Mouse (Mus musculus) intestine, embryonic 15.5 days (tissue): Measurements from ENCODE around the gene Fuz. TPM values are rescaled to one million over a fixed set of nuclear protein-coding genes. Genes with fewer than 3 reads are reported as not detected.
"Not testable (repeated sequence)": the region's sequence is repeated elsewhere in the genome, so short reads cannot be mapped to it uniquely, and the experiment has no call there.

ENCODE experiments used
- ATAC-seq: fragments of 200-750 bp; cut with Nextera tagmentation; 2 replicates; pipeline ENCODE4 v1.8.0; 2017; ENCODE audit warnings: moderate TSS enrichment, moderate library complexity
- H3K27ac ChIP-seq: fragments of 300-500 bp; sonication (generic); 2 replicates; pipeline ENCODE4 v1.5.1; 2015; ENCODE audit warnings: mild to moderate bottlenecking, inconsistent platforms
- H3K27me3 ChIP-seq: fragments of 300-500 bp; sonication (generic); replicated peaks from 2 replicates; pipeline ENCODE4 v1.6.1; 2015; ENCODE audit warnings: inconsistent platforms
- H3K36me3 ChIP-seq: fragments of 300-500 bp; sonication (generic); 2 replicates; pipeline ENCODE4 v1.6.1; 2015; ENCODE audit warnings: inconsistent platforms
- H3K4me1 ChIP-seq: fragments of 300-500 bp; sonication (generic); replicated peaks from 2 replicates; pipeline ENCODE4 v1.6.1; 2015; ENCODE audit warnings: inconsistent platforms
- H3K4me2 ChIP-seq: fragments of 300-500 bp; sonication (generic); replicated peaks from 2 replicates; pipeline ENCODE4 v1.6.1; 2015; ENCODE audit warnings: mild to moderate bottlenecking, inconsistent platforms
- H3K4me3 ChIP-seq: fragments of 300-500 bp; sonication (generic); replicated peaks from 2 replicates; pipeline ENCODE4 v1.5.1; 2015; ENCODE audit warnings: inconsistent platforms
- H3K9ac ChIP-seq: fragments of 300-500 bp; sonication (generic); 2 replicates; pipeline ENCODE4 v1.6.1; 2015; ENCODE audit warnings: inconsistent platforms
- H3K9me3 ChIP-seq: fragments of 300-500 bp; sonication (generic); 2 replicates; pipeline ENCODE4 v1.6.1; 2016; ENCODE audit warnings: inconsistent platforms
- WGBS: fragments of 180-500 bp; shearing (Covaris S2); methylation state at CpG from one replicate; pipeline ENCODE4 v1.1.7; 2015; 5-methylcytosine and 5-hydroxymethylcytosine counted together
- polyA plus RNA-seq: library from polyadenylated mRNA; unstranded; fragments of >200 nt; fragmentation: Nextera tagmentation; extraction: Ambion mirVana; gene quantifications from 2 replicates; pipeline ENCODE4 v1.2.1, GENCODE M21; 2015

The Fuz gene
- polyA plus RNA-seq, 1 experiment from 2014 or later, result 17.0 TPM

- WGBS, result 90% methylated on average over 2 of the region's 2 CpGs
- ATAC-seq, result not testable (repeated sequence)
Observed at GRCm38 (mm10) chr7:44871774-44872173, 24.1 kb upstream of the Fuz start.

GRCm38 (mm10) chr7:44877833-44878232, 18.0 kb upstream of the Fuz start:
- Histone ChIP-seq H3K9ac (no peak overlapping the region), H3K4me1 (peaks cover 4% of the 10 kb centered on the region; the same call in 1 of the 2 replicates), H3K36me3 (peaks cover 47% of the 10 kb centered on the region), H3K4me3 (no peak overlapping the region), H3K9me3 (no peaks in the 10 kb centered on the region), H3K27ac (no peak overlapping the region), H3K27me3 (no peaks in the 10 kb centered on the region), H3K4me2 (no peak overlapping the region)
- no peak for ATAC-seq
- WGBS, result 90% methylated on average over 14 of the region's 14 CpGs

More at GRCm38 (mm10) chr7:44871774-44872173, 24.1 kb upstream of the Fuz start:
- H3K9ac ChIP-seq, H3K4me3 ChIP-seq, H3K27ac ChIP-seq, H3K36me3 ChIP-seq, H3K4me2 ChIP-seq, H3K27me3 ChIP-seq, H3K9me3 ChIP-seq: not testable (repeated sequence)
- peaks cover 26% of the 10 kb centered on the region for H3K4me1 ChIP-seq

- Histone ChIP-seq H3K9ac (no peak overlapping the region), H3K36me3 (peaks cover 56% of the 10 kb centered on the region), H3K27ac (no peak overlapping the region), H3K4me2 (no peak overlapping the region), H3K9me3 (no peaks in the 10 kb centered on the region), H3K4me1 (no peaks in the 10 kb centered on the region), H3K4me3 (no peak overlapping the region), H3K27me3 (no peaks in the 10 kb centered on the region)
- WGBS, result 89% methylated on average over 3 of the region's 3 CpGs
- no peak for ATAC-seq
Observed at GRCm38 (mm10) chr7:44883036-44883435, 12.8 kb upstream of the Fuz start.

- Histone ChIP-seq H3K9ac (no peak overlapping the region), H3K27me3 (no peaks in the 10 kb centered on the region), H3K4me3 (no peak overlapping the region), H3K36me3 (peaks cover 53% of the 10 kb centered on the region), H3K4me2 (no peak overlapping the region), H3K27ac (no peak overlapping the region), H3K4me1 (no peaks in the 10 kb centered on the region), H3K9me3 (no peaks in the 10 kb centered on the region)
- WGBS, result 96% methylated on average over 5 of the region's 5 CpGs
- ATAC-seq, result no peak
Observed at GRCm38 (mm10) chr7:44884637-44885036, 11.2 kb upstream of the Fuz start.

GRCm38 (mm10) chr7:44886964-44887363, 8.9 kb upstream of the Fuz start:
- H3K9me3 ChIP-seq, result no peaks in the 10 kb centered on the region
- no peak overlapping the region for H3K27ac ChIP-seq
- 87% methylated on average over 7 of the region's 7 CpGs for WGBS

GRCm38 (mm10) chr7:44888256-44889105, 7.4 kb upstream of the Fuz start:
- H3K9me3 ChIP-seq, result no peaks in the 10 kb centered on the region
- no peak overlapping the region for H3K9ac ChIP-seq
- peaks cover 27% of the 10 kb centered on the region for H3K36me3 ChIP-seq
- H3K4me1 ChIP-seq, result peaks cover 15% of the 10 kb centered on the region
- no peak overlapping the region for H3K4me3 ChIP-seq
- no peak overlapping the region for H3K4me2 ChIP-seq
- H3K27me3 ChIP-seq, result no peaks in the 10 kb centered on the region
- ATAC-seq, result no peak
- WGBS, result 85% methylated on average over 13 of the region's 13 CpGs
- no peak overlapping the region for H3K27ac ChIP-seq

More at GRCm38 (mm10) chr7:44886964-44887363, 8.9 kb upstream of the Fuz start:
- ATAC-seq, result no peak
- H3K9ac ChIP-seq, result no peak overlapping the region
- no peak overlapping the region for H3K4me3 ChIP-seq
- no peak overlapping the region for H3K4me2 ChIP-seq
- H3K4me1 ChIP-seq, result peaks cover 11% of the 10 kb centered on the region
- H3K36me3 ChIP-seq, result peaks cover 34% of the 10 kb centered on the region
- H3K27me3 ChIP-seq, result no peaks in the 10 kb centered on the region

GRCm38 (mm10) chr7:44890180-44890579, 5.7 kb upstream of the Fuz start:
- no peaks in the 10 kb centered on the region for H3K27me3 ChIP-seq
- no peak for ATAC-seq
- H3K9ac ChIP-seq, result no peak overlapping the region
- peaks cover 16% of the 10 kb centered on the region for H3K4me1 ChIP-seq
- peak overlapping the region; percentile 81; the same call in 1 of the 2 replicates for H3K4me2 ChIP-seq
- 76% methylated on average over 7 of the region's 7 CpGs for WGBS
- H3K27ac ChIP-seq, result no peak overlapping the region
- H3K36me3 ChIP-seq, result peaks cover 13% of the 10 kb centered on the region
- no peak overlapping the region for H3K4me3 ChIP-seq
- no peaks in the 10 kb centered on the region for H3K9me3 ChIP-seq

GRCm38 (mm10) chr7:44890737-44891136, 5.1 kb upstream of the Fuz start:
- H3K4me3 ChIP-seq, result peak overlapping the region; percentile 65; the same call in 1 of the 2 replicates
- H3K9ac ChIP-seq, result 0 out of 2 replicates have a peak overlapping the region, but pooled peaks have one; percentile 80

GRCm38 (mm10) chr7:44891611-44892010, 4.3 kb upstream of the Fuz start:
- peak overlapping the region; percentile 65 for H3K4me3 ChIP-seq
- H3K27ac ChIP-seq, result peak overlapping the region; percentile 90; the same call in 1 of the 2 replicates
- ATAC-seq, result peak; percentile 15; the same call in 1 of the 2 replicates
- H3K4me1 ChIP-seq, result peaks cover 19% of the 10 kb centered on the region
- no peaks in the 10 kb centered on the region for H3K9me3 ChIP-seq
- 18% methylated on average over 6 of the region's 6 CpGs for WGBS
- H3K9ac ChIP-seq, result peak overlapping the region; percentile 80
- no peaks in the 10 kb centered on the region for H3K27me3 ChIP-seq
- H3K4me2 ChIP-seq, result peak overlapping the region; percentile 81
- peaks cover 11% of the 10 kb centered on the region for H3K36me3 ChIP-seq

More at GRCm38 (mm10) chr7:44890737-44891136, 5.1 kb upstream of the Fuz start:
- Histone ChIP-seq H3K9me3 (no peaks in the 10 kb centered on the region), H3K27ac (no peak overlapping the region), H3K4me2 (peak overlapping the region; percentile 81), H3K36me3 (peaks cover 11% of the 10 kb centered on the region), H3K4me1 (peaks cover 16% of the 10 kb centered on the region), H3K27me3 (no peaks in the 10 kb centered on the region)
- ATAC-seq, result no peak
- 84% methylated on average over 4 of the region's 4 CpGs for WGBS

- ATAC-seq, result peak; percentile 83
- H3K9me3 ChIP-seq, result no peaks in the 10 kb centered on the region
- no peaks in the 10 kb centered on the region for H3K27me3 ChIP-seq
- peak within 1 kb of the TSS; percentile 90 for H3K27ac ChIP-seq
- under 1% methylated on average over 56 of the region's 56 CpGs for WGBS
- H3K36me3 ChIP-seq, result peaks cover 11% of the 10 kb centered on the region
- H3K4me3 ChIP-seq, result peak within 1 kb of the TSS; percentile 65
- H3K4me1 ChIP-seq, result peaks cover 26% of the 10 kb centered on the region
- H3K4me2 ChIP-seq, result peak within 1 kb of the TSS; percentile 81
- peak within 1 kb of the TSS; percentile 80 for H3K9ac ChIP-seq
Observed at GRCm38 (mm10) chr7:44892276-44892921, 3.5 kb upstream of the Fuz start, which contains the start of gene Med25. Gene Med25, minus strand, starts transcription at chr7:44892712.

GRCm38 (mm10) chr7:44893197-44893596, 2.7 kb upstream of the Fuz start:
- H3K27ac ChIP-seq, result peak overlapping the region; percentile 69
- 22% methylated on average over 8 of the region's 8 CpGs for WGBS
- no peak for ATAC-seq
- H3K4me3 ChIP-seq, result no peak overlapping the region
- H3K9ac ChIP-seq, result no peak overlapping the region
- H3K9me3 ChIP-seq, result no peaks in the 10 kb centered on the region
- peak overlapping the region; percentile 23 for H3K4me2 ChIP-seq
- peaks cover 11% of the 10 kb centered on the region for H3K36me3 ChIP-seq
- peaks cover 27% of the 10 kb centered on the region for H3K4me1 ChIP-seq
- no peaks in the 10 kb centered on the region for H3K27me3 ChIP-seq

GRCm38 (mm10) chr7:44894175-44894574, 1.7 kb upstream of the Fuz start:
- Histone ChIP-seq H3K9ac (no peak overlapping the region), H3K4me3 (no peak overlapping the region), H3K36me3 (peaks cover 5% of the 10 kb centered on the region), H3K4me2 (no peak overlapping the region), H3K9me3 (no peaks in the 10 kb centered on the region), H3K4me1 (peaks cover 35% of the 10 kb centered on the region), H3K27me3 (no peaks in the 10 kb centered on the region), H3K27ac (no peak overlapping the region)
- 92% methylated on average over 3 of the region's 3 CpGs for WGBS
- ATAC-seq, result no peak
